Mouse (Mus musculus) layer of hippocampus, postnatal 36 days (tissue): ENCODE measurements at regions not wholly inside any gene's neighbourhood (a gene's known extent, or its start where the extent isn't known, plus 50 kb on each side); places are given as distances from the start of the nearest gene placed in this dataset.
"Not testable (repeated sequence)": the region's sequence is repeated elsewhere in the genome, so short reads cannot be mapped to it uniquely, and the experiment has no call there.

Experiments used
- DNase-seq, 2 experiments: peaks; one replicate each; pipeline ENCODE4 v3.0.0; 2022

DNA sequence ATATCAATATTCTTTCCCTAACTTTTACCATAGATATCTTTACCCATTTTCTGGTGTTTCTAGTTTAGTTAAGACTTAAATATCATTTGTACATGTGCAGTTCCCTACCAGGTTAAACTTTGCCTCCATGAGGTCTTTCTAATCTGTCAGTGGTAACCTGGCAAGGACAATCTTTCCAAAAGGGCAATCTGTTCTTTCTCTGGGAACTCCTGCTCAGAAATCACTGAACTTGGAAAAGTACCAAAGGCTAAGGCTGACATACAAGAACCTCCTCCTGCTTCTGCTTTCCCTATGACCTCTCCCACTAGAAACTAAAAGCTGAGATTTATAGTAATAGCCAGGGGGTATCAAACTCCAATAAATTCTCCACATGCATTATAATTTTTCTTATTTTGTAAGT is 1102.4 kb upstream of the Ghitm start:
- DNase-seq = no peak

DNA sequence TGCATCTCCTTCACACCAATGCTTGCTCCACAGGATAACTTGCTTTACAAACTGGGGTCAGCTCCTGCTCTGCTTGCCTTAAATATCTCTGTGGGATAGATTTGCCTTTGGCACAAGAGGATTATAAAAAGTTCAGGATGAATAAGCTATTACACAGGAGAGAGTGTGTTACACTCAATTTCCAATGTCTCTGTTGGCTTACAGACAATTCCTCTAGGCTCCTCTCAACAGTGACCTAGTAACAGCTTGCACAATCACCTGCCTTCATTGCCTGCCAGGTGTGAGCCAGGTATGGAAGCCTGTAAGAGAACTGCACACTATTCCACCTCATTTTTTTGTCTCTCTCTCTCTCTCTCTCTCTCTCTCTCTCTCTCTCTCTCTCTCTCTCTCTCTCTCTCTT is 1073.5 kb upstream of the Ghitm start:
- DNase-seq = no peak

DNA sequence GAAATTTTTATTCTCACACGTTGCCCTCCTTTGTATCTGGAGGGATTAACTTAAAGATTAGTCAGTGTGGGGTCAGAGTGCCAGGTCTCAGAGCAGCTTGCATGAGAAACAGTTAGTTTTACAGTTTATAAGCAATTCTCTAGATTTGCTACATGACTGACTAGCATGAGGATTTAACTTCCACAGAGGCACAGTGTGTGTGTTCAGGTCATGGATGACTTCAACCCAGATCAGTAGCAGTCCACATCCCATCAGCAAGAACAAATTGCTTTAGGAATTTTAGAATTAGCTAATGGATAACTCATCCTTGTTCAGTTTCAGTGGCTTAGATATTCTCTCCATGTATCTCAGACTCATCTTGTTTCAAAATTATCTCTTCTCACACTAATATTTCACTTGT is 1056.7 kb upstream of the Ghitm start:
- DNase-seq = no peak

DNA sequence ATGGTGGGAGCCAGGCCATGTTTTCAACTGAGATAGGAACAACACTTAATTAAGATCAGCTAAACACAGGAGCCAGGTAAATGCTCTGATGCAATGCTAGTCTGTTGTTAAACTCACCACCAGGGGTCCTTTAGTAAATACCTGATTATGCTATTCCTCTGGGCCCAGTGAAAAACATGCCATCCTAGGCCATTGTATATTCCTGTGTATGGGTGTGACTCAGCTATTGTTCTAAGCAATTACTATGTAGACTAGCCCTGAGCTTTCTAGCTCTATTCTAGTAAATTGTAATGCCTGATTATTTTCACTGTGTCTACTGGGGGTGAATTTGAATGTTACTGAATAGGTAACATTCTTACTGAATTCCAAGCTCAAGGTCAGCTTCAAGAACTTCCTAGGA is 1050.5 kb upstream of the Ghitm start:
- not testable (repeated sequence) for DNase-seq

DNA sequence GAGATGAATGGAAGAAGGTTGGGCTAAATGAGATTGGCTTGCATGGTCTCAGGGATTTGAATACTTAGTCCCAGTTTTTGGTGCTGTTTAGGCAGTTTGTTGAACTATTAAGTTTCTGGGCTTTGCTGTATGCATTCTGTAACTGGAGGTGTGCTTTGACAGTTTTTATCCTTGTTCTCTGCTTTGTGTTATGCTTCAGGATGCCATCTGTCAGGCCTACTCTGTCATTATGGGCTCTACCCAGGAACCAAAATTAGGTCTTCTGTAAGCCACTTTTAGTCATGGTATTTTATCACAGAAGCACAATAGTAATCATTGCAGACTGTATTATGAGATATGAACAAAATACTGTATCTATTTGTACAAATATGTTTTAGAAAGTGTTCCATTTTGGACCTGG is 1017.8 kb upstream of the Ghitm start:
- DNase-seq = peak in 1 of 2 experiments; percentile 4

DNA sequence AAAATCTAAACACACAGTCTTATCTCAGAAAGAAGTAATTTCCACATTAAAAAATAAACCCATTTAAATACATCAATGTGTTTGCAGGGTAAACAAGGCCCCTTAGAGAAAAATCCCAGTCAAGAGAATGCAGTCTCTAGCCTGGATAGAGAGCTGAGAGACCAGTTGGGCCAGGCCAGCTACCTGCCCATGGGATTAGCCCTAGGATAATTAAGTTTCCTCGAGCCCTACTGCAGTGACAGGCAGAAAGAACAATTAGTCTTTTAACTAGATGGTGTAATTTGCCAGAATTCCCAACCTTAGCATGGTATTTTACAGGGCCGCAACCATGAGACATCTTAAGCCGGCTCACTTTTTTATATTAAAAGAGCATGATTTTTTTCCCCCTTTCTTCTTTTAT is 995.6 kb upstream of the Ghitm start:
- no peak for DNase-seq
